Mouse (Mus musculus) hindbrain, embryonic 15.5 days (tissue): ENCODE data around the gene Btg4. TPM values are rescaled to one million over a fixed set of nuclear protein-coding genes. Genes with fewer than 3 reads are reported as not detected.
A peak's percentile ranks its signal among the peaks of the same experiment; 100 is the strongest.

ENCODE experiments used
- ATAC-seq: fragments of 200-750 bp; cut with Nextera tagmentation; 2 replicates; pipeline ENCODE4 v1.8.0; 2017; ENCODE audit warnings: low read depth, moderate number of reproducible peaks, moderate TSS enrichment; ENCODE audit not compliant: low FRiP score
- H3K27ac ChIP-seq: fragments of 300-500 bp; sonication (generic); replicated peaks from 2 replicates; pipeline ENCODE4 v1.5.1; 2015; ENCODE audit warnings: mild to moderate bottlenecking, inconsistent platforms
- H3K27me3 ChIP-seq: fragments of 300-500 bp; sonication (generic); 2 replicates; pipeline ENCODE4 v1.6.1; 2015; ENCODE audit warnings: control low read depth, inconsistent platforms
- H3K36me3 ChIP-seq: fragments of 300-500 bp; sonication (generic); 2 replicates; pipeline ENCODE4 v1.6.1; 2015; ENCODE audit warnings: control low read depth, inconsistent platforms
- H3K4me1 ChIP-seq: fragments of 300-500 bp; sonication (generic); replicated peaks from 2 replicates; pipeline ENCODE4 v1.6.1; 2015; ENCODE audit warnings: control low read depth, inconsistent platforms
- H3K4me2 ChIP-seq: fragments of 300-500 bp; sonication (generic); 2 replicates; pipeline ENCODE4 v1.6.1; 2015; ENCODE audit warnings: moderate library complexity, mild to moderate bottlenecking, inconsistent platforms
- H3K4me3 ChIP-seq: fragments of 300-500 bp; sonication (generic); 2 replicates; pipeline ENCODE4 v1.5.1; 2015; ENCODE audit warnings: mild to moderate bottlenecking, inconsistent platforms
- H3K9ac ChIP-seq: fragments of 300-500 bp; sonication (generic); 2 replicates; pipeline ENCODE4 v1.6.1; 2015; ENCODE audit warnings: inconsistent platforms
- H3K9me3 ChIP-seq: fragments of 300-500 bp; sonication (generic); 2 replicates; pipeline ENCODE4 v1.6.1; 2016; ENCODE audit warnings: control low read depth, inconsistent platforms
- WGBS: fragments of 180-500 bp; shearing (Covaris S2); methylation state at CpG from one replicate; pipeline ENCODE4 v1.1.7; 2015; 5-methylcytosine and 5-hydroxymethylcytosine counted together
- polyA plus RNA-seq: library from polyadenylated mRNA; unstranded; fragments of >200 nt; fragmentation: Nextera tagmentation; extraction: Ambion mirVana; gene quantifications from 2 replicates; pipeline ENCODE4 v1.2.1, GENCODE M21; 2015

The Btg4 gene
- polyA plus RNA-seq, 1 experiment from 2014 or later: not detected

DNA sequence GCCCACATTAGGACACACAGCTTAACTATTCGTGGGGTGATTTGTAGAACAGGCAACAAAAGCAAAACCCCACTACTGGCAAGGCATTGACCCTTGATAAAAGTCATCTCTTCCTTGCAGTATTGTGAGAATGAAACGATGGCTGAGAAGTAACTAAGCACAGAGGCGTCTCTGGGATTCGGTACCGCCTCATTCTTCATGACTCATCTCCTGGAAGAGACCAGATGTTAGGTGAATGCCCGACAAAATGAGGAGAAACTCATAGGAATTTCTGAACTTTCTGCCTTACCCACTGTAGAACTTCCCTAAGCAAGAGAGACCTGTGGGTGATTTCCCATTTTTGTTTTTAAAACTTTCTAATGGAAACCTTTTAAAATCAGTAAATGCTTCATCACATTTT, 18.6 kb upstream of the Btg4 start:
- WGBS: 84% methylated on average over 6 of the region's 6 CpGs
- no peak overlapping the region for H3K9ac ChIP-seq

DNA sequence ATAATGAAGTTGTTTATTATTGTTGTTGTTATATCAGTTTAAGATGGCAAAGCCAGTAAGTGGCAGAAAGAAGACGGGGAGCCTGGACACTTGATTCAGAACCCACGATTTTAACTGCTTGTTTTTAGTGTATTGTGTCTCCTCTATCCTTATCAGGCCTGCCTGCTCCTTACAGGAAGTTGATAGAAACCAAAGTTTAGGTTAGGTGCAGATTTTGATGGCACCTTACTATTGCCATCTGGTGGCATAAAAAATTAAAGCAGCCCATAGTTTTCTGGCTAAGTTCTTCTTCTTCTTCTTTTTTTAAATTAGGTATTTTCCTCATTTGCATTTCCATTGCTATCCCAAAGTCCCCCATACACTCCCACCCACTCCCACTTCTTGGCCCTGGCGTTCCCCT, 8.5 kb upstream of the Btg4 start:
- WGBS: 74% methylated on average over 3 of the region's 3 CpGs
- Histone ChIP-seq H3K9ac (no peak overlapping the region), H3K4me2 (no peak overlapping the region), H3K27me3 (no peaks in the 10 kb centered on the region), H3K36me3 (no peaks in the 10 kb centered on the region), H3K27ac (no peak overlapping the region), H3K4me3 (no peak overlapping the region), H3K9me3 (no peaks in the 10 kb centered on the region), H3K4me1 (no peaks in the 10 kb centered on the region)
- ATAC-seq: no peak

More for the DNA sequence above, 18.6 kb upstream of the Btg4 start:
- Histone ChIP-seq H3K4me3 (no peak overlapping the region), H3K4me2 (no peak overlapping the region), H3K4me1 (no peaks in the 10 kb centered on the region), H3K9me3 (no peaks in the 10 kb centered on the region), H3K36me3 (no peaks in the 10 kb centered on the region), H3K27ac (no peak overlapping the region), H3K27me3 (no peaks in the 10 kb centered on the region)
- no peak for ATAC-seq

DNA sequence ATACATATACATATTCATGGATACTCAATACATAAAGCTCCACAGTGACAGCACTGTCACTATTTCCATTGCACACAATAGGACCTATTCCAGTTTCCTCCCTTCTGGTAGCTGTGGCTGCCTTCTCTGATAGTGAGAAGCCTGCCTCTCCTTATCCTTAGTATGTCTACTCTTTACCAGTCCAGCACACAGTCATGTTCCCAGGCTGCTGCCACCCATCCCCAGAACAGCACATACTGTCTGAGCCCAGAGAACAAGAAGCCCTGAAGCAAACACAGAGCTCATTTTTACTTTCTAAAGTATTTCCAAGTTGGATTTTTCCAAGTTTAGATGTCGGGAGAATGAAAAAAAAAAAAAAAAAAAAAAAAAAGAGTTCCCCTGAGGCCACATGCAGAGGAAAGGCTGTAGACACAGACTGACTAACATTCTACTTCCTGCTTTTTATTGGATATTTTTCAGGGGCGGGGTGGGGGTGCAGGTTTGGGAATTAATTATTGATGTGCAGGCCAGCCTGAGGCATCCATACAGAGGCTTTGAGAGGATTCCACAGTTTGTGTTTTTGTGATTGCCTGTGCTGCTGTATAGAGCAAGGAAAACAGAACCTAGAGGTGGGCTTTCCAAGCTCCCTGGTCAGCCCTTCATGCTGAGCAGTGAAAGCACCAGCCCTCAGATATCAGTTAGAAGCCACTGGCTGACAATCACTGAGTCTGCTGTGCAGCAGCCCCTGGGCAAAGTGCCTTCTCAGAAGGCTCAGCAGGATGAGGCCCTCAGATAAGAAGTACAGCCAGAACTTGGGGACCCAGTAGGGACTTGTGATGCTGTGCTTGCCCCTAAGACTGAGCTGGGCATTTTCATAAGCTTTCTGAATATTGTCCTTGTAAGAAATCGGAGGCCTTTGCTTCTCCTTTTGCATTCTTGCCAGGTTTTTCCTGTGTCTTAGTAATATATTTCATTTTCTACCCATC, 4.1 kb upstream of the Btg4 start:
- WGBS: 61% methylated on average over 3 of the region's 3 CpGs
- Histone ChIP-seq H3K9ac (no peak overlapping the region), H3K4me3 (no peak overlapping the region), H3K9me3 (no peaks in the 10 kb centered on the region), H3K4me2 (no peak overlapping the region), H3K27ac (no peak overlapping the region), H3K36me3 (no peaks in the 10 kb centered on the region), H3K4me1 (no peaks in the 10 kb centered on the region), H3K27me3 (no peaks in the 10 kb centered on the region)
- ATAC-seq: no peak

DNA sequence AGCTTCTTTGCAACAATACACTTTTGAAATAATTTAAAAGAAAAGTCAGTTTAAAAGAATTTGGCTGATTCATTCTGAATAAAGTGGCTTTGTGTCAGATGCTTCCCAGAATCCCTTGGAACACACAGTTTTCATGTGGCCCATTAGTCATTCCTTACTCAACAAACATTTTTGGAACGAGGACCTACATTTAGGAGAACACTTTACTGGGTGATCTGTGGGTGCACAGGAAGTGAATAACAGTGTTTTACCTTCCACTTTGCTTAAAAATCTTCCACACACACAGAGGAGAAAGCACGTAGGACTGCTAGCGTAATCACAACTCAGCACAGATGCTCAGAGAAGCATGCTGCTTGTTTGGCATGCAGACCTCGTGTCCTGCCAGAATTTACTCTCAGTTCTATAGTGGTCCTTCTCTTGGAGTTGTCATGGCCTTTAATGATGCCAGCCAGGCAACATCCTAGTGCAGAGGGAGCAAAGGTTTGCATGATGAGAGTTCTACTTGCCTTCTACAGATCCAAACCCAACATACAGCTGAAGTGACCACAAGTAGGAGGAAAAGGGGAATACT, 1.7 kb upstream of the Btg4 start:
- Histone ChIP-seq H3K9me3 (no peaks in the 10 kb centered on the region), H3K4me3 (no peak overlapping the region), H3K9ac (no peak overlapping the region), H3K4me1 (no peaks in the 10 kb centered on the region), H3K27me3 (no peaks in the 10 kb centered on the region), H3K4me2 (no peak overlapping the region), H3K27ac (no peak overlapping the region), H3K36me3 (no peaks in the 10 kb centered on the region)
- WGBS: 78% methylated on average over 4 of the region's 4 CpGs
- no peak for ATAC-seq

DNA sequence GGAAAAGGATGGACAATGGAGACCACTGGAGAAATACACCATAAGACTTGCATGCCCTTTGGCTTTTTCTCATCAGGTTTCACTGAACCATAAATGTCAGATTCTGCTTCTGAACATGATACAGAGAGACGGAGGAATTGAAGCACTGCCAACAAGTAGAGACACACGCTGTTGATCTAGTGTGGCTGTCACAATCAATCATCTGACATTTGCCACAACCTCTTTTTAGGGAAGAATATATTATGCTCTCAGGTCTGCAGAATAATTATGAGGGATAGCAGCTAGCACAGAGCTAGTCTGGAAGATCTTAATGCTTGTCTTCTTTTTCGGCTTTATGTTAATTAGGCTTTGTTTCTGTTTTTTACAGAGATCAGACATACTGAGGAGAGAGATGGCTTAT, 7.5 kb downstream of the Btg4 start:
- Histone ChIP-seq H3K4me1 (no peaks in the 10 kb centered on the region), H3K27ac (no peak overlapping the region), H3K9ac (no peak overlapping the region), H3K4me2 (no peak overlapping the region), H3K9me3 (no peaks in the 10 kb centered on the region), H3K4me3 (no peak overlapping the region), H3K36me3 (no peaks in the 10 kb centered on the region), H3K27me3 (no peaks in the 10 kb centered on the region)
- ATAC-seq: no peak
- WGBS: 61% methylated on average over 3 of the region's 3 CpGs

DNA sequence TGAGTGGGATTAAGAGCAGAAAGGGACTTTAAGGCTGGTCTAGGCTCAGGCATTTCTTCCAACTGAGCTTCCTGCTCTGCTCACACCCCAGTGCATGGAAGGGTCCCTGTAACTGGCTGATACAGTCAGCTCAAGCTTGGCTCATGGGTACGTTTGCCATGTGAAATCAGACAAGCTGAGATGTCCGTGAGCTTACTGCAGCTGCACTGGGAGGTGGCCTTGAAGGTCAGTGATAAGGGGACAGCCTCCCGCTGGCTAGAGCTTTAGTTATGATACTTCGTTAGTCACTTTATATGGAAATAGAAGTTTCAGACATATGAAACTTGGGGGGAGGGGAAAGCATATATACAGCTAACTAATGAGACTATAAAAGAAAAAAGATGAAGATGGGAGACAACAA, 10.1 kb downstream of the Btg4 start:
- no peak overlapping the region for H3K27ac ChIP-seq
- no peak overlapping the region for H3K4me3 ChIP-seq
- H3K36me3 ChIP-seq: no peaks in the 10 kb centered on the region
- no peak overlapping the region for H3K4me2 ChIP-seq
- H3K9me3 ChIP-seq: no peaks in the 10 kb centered on the region
- H3K27me3 ChIP-seq: 0 out of 2 replicates have a peak, but pooled peaks cover 5% of the 10 kb centered on the region
- ATAC-seq: no peak
- no peaks in the 10 kb centered on the region; the same call in 1 of the 2 replicates for H3K4me1 ChIP-seq
- H3K9ac ChIP-seq: no peak overlapping the region
- WGBS: 85% methylated on average over 4 of the region's 4 CpGs

DNA sequence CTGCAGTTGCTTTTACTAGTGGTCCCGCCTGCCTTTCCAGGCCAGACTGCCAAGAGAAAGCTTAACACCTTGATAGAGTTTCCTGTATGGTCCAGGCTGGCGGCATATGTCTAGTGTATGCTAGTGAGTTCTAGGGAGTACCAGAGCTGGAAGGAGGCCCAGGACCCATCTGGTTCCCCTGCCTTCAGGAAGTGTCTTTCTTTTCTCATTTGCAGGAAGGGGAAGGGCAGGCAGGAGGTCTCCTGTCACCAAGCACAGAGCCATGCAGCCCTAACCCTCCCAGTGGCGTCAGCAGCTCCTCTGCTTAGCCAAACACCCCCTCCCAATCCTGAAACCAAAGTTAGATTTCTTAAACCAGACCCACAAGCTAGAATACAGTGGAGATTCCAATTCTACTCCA, 15.1 kb downstream of the Btg4 start:
- no peaks in the 10 kb centered on the region for H3K36me3 ChIP-seq
- H3K4me2 ChIP-seq: peak overlapping the region; percentile 56
- H3K27ac ChIP-seq: no peak overlapping the region
- no peak overlapping the region for H3K9ac ChIP-seq
- WGBS: 25% methylated on average over 3 of the region's 3 CpGs
- no peak for ATAC-seq
- H3K4me3 ChIP-seq: peak overlapping the region; percentile 34; the same call in 1 of the 2 replicates
- H3K9me3 ChIP-seq: no peaks in the 10 kb centered on the region
- peaks cover 12% of the 10 kb centered on the region; the same call in 1 of the 2 replicates for H3K27me3 ChIP-seq
- H3K4me1 ChIP-seq: peaks cover 12% of the 10 kb centered on the region

DNA sequence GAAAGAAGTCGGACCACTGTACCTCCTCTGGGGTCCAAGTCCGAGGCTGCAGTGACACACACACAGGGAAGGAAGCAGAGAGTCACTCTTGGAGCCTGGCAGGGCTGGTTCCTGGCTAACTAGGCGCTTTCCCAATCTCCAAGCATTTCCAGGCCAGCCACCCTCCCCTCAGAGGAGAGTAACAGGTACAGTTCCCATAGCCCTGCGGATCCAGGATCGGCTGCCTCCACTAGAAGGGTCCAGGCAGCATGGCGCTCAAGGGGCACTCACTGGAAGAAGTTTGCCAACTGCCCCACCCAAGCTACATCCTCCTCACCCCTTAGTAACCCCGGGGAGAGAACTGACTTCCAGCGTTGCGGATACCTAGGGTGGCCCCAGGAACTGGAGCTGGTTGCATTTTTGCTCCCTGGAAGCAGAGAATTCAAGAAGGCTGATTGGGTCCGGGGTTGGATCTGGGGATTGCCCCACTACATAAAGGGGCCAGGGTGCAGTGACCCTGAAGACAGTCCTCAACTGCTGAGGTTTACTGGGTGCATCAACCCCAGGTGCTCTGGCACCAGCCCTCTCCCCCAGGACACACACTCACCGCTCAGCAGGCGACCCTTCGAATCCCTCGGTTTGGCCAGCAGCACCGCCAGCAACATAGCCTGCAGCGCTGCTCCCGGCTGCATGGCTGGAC, 15.7 kb downstream of the Btg4 start:
- Histone ChIP-seq H3K27ac (no peak overlapping the region), H3K36me3 (no peaks in the 10 kb centered on the region), H3K4me2 (peak overlapping the region; percentile 56), H3K4me3 (peak overlapping the region; percentile 34), H3K9me3 (no peaks in the 10 kb centered on the region), H3K4me1 (peaks cover 12% of the 10 kb centered on the region), H3K9ac (peak overlapping the region; percentile 29; the same call in 1 of the 2 replicates), H3K27me3 (peaks cover 12% of the 10 kb centered on the region; the same call in 1 of the 2 replicates)
- under 1% methylated on average over 17 of the region's 17 CpGs for WGBS
- ATAC-seq: 0 out of 2 replicates have a peak, but pooled peaks have one; percentile 23

DNA sequence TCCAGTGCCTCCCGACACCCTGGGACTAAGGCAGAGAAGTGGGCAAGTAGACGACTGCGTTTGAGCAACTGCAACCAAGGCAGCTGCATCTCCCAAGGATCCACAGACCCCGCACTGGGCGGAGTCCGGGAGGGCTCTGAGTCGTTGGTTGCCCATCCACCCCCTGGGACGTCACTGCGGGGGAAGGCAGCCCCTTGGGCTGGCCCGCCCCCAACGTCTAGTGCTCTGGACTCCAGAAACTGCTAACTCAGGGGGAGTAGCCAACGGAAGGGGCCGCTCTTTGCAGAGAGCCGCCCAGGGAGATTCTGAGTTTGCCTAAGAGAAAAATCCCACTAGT, 16.2 kb downstream of the Btg4 start, which contains the start of gene Layn:
Gene Layn (minus strand): TSS at position 116 of the 337 bp plus-strand sequence.
- Histone ChIP-seq H3K36me3 (no peaks in the 10 kb centered on the region), H3K27ac (no peak within 1 kb of the TSS), H3K9ac (peak within 1 kb of the TSS; percentile 29), H3K4me2 (peak within 1 kb of the TSS; percentile 56), H3K9me3 (no peaks in the 10 kb centered on the region), H3K27me3 (peaks cover 12% of the 10 kb centered on the region; the same call in 1 of the 2 replicates), H3K4me3 (peak within 1 kb of the TSS; percentile 34), H3K4me1 (peaks cover 12% of the 10 kb centered on the region)
- ATAC-seq: peak; percentile 89
- 0% methylated on average over 14 of the region's 14 CpGs for WGBS

DNA sequence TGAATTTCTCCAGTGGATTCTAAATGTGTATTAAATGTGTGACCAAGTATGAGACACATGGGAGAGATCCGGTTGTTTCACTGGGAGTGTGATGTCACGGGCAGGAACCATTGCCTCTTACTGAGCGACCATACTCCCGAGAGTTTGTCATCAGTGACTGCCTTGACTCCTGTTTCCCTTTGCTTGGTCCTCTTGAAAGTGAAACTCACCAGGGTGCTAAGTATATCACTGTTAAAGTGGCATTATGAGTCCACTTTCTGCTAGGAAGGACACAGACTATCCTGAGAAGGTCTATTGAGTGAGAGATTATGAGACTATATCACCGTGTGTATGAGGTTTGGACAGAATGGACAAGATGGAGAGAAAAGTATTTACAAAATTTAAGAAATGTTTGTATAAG, 20.9 kb downstream of the Btg4 start:
- H3K36me3 ChIP-seq: no peaks in the 10 kb centered on the region
- H3K27ac ChIP-seq: no peak overlapping the region
- no peaks in the 10 kb centered on the region for H3K9me3 ChIP-seq
- H3K27me3 ChIP-seq: peaks cover 7% of the 10 kb centered on the region; the same call in 1 of the 2 replicates
- no peak overlapping the region for H3K4me2 ChIP-seq
- WGBS: 86% methylated on average over 5 of the region's 5 CpGs
- ATAC-seq: no peak
- no peak overlapping the region for H3K9ac ChIP-seq
- peaks cover 7% of the 10 kb centered on the region for H3K4me1 ChIP-seq
- no peak overlapping the region for H3K4me3 ChIP-seq

DNA sequence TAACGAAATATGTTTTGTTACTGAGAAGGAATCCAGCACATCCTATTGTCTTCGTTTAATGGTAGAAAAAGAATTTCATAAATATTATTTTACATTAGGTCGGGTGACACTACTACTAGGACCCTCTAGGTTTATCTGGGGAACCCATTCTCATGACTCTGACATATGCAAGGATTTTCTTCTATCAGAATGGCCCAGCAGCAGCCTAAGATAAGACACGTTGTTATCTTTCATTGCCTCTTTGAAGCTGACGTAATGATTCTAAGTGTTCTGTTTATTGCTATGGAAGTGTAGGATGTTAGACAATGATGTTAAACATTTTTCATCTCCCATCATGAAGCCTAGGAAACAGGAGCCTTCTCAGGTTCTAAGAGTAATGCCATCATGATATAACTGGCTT, 33.0 kb downstream of the Btg4 start:
- Histone ChIP-seq H3K4me2 (no peak overlapping the region), H3K36me3 (no peaks in the 10 kb centered on the region), H3K27ac (no peak overlapping the region), H3K9ac (no peak overlapping the region), H3K27me3 (no peaks in the 10 kb centered on the region), H3K4me1 (no peaks in the 10 kb centered on the region), H3K4me3 (no peak overlapping the region), H3K9me3 (no peaks in the 10 kb centered on the region)
- WGBS: 80% methylated on average over 5 of the region's 5 CpGs
- ATAC-seq: no peak

DNA sequence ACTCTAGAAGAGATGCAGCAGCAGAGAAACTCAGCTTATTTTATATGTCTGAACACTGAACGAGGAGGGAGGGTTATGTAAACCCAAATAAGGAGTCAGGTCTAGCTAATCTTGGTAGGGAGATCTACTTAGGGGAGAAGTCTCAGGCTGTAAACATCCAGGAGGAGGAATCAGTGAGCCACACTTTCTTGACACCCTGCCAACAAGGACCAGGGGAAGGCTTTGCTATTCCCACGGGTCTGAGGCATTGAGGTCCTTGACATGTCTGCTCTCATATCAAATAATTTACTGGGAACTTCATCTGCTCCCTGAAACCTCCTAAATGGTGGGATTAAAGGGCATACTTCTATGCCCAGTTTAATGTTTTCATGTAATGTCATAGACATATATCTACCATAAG, 35.6 kb downstream of the Btg4 start:
- H3K9me3 ChIP-seq: no peaks in the 10 kb centered on the region
- H3K4me2 ChIP-seq: no peak overlapping the region
- H3K36me3 ChIP-seq: no peaks in the 10 kb centered on the region
- H3K4me3 ChIP-seq: no peak overlapping the region
- H3K27me3 ChIP-seq: peaks cover 7% of the 10 kb centered on the region
- no peak overlapping the region for H3K9ac ChIP-seq
- H3K27ac ChIP-seq: no peak overlapping the region
- 58% methylated on average over 2 of the region's 2 CpGs for WGBS
- no peaks in the 10 kb centered on the region for H3K4me1 ChIP-seq
- no peak for ATAC-seq
